Mouse (Mus musculus): ENCODE data around the gene Cort.
A peak's percentile ranks its signal among the peaks of the same experiment; 100 is the strongest.

- TF ChIP-seq CTCF (IDR thresholded peaks at IDR 0.05; ENCODE audit: low read depth, low read length) (peak; percentile 58), POLR2A (IDR thresholded peaks at IDR 0.05; ENCODE audit: borderline replicate concordance, low read depth, low read length) (no peak)
Observed at GRCm38 (mm10) chr4:149075871-149076575, 50.5 kb downstream of the Cort start.

All from bone marrow macrophage, adult 2 months (primary cell).